Mouse (Mus musculus): Measurements from ENCODE around the gene Lrfn3.
A peak's percentile ranks its signal among the peaks of the same experiment; 100 is the strongest.

The Lrfn3 gene

GRCm38 (mm10) chr7:30346635-30347379, 15.8 kb downstream of the Lrfn3 start:
- DNase-seq (ENCODE audit: low read depth, low spot score): no peak

- DNase-seq (ENCODE audit: low read depth, low spot score): no peak
Observed at GRCm38 (mm10) chr7:30339432-30340109, 23.0 kb downstream of the Lrfn3 start.

GRCm38 (mm10) chr7:30336384-30336783, 26.2 kb downstream of the Lrfn3 start:
- peak; percentile 90 for DNase-seq (ENCODE audit: low read depth, low spot score)

GRCm38 (mm10) chr7:30335688-30336087, 26.9 kb downstream of the Lrfn3 start:
- DNase-seq (ENCODE audit: low read depth, low spot score): no peak

GRCm38 (mm10) chr7:30334563-30334962, 28.0 kb downstream of the Lrfn3 start:
- no peak for DNase-seq (ENCODE audit: low read depth, low spot score)

GRCm38 (mm10) chr7:30333436-30333835, 29.1 kb downstream of the Lrfn3 start:
- DNase-seq (ENCODE audit: low read depth, low spot score): no peak

- DNase-seq (ENCODE audit: low read depth, low spot score): no peak
Observed at GRCm38 (mm10) chr7:30332622-30333259, 29.8 kb downstream of the Lrfn3 start.

GRCm38 (mm10) chr7:30331887-30332286, 30.7 kb downstream of the Lrfn3 start:
- DNase-seq (ENCODE audit: low read depth, low spot score): peak; percentile 99

- DNase-seq (ENCODE audit: low read depth, low spot score): no peak
Observed at GRCm38 (mm10) chr7:30328379-30328778, 34.2 kb downstream of the Lrfn3 start.

- no peak for DNase-seq (ENCODE audit: low read depth, low spot score)
Observed at GRCm38 (mm10) chr7:30327140-30327539, 35.4 kb downstream of the Lrfn3 start.

GRCm38 (mm10) chr7:30326427-30326826, 36.1 kb downstream of the Lrfn3 start:
- DNase-seq (ENCODE audit: low read depth, low spot score): no peak

GRCm38 (mm10) chr7:30325364-30325763, 37.2 kb downstream of the Lrfn3 start:
- no peak for DNase-seq (ENCODE audit: low read depth, low spot score)

- DNase-seq (ENCODE audit: low read depth, low spot score): peak; percentile 79
Observed at GRCm38 (mm10) chr7:30324300-30324944, 38.1 kb downstream of the Lrfn3 start.

GRCm38 (mm10) chr7:30323795-30324194, 38.8 kb downstream of the Lrfn3 start, which contains the start of gene Sdhaf1:
Gene Sdhaf1, minus strand, starts transcription at chr7:30323895.
- DNase-seq (ENCODE audit: low read depth, low spot score): no peak

- DNase-seq (ENCODE audit: low read depth, low spot score): no peak
Observed at GRCm38 (mm10) chr7:30322865-30323264, 39.7 kb downstream of the Lrfn3 start.

GRCm38 (mm10) chr7:30322285-30322667, 40.3 kb downstream of the Lrfn3 start:
- DNase-seq (ENCODE audit: low read depth, low spot score): peak; percentile 96

GRCm38 (mm10) chr7:30321539-30322284, 40.9 kb downstream of the Lrfn3 start, which contains the start of gene E130208F15Rik:
Gene E130208F15Rik, plus strand, starts transcription at chr7:30321740.
- DNase-seq (ENCODE audit: low read depth, low spot score): peak; percentile 79

- no peak for DNase-seq (ENCODE audit: low read depth, low spot score)
Observed at GRCm38 (mm10) chr7:30320946-30321345, 41.6 kb downstream of the Lrfn3 start.

- no peak for DNase-seq (ENCODE audit: low read depth, low spot score)
Observed at GRCm38 (mm10) chr7:30318142-30318541, 44.4 kb downstream of the Lrfn3 start.

- no peak for DNase-seq (ENCODE audit: low read depth, low spot score)
Observed at GRCm38 (mm10) chr7:30315559-30316529, 46.7 kb downstream of the Lrfn3 start.
